Mouse (Mus musculus) limb, embryonic 11.5 days (tissue): Measurements from ENCODE around the gene Opn3. TPM values are rescaled to one million over a fixed set of nuclear protein-coding genes. Genes with fewer than 3 reads are reported as not detected.
A peak's percentile ranks its signal among the peaks of the same experiment; 100 is the strongest.

Experiments used
- ATAC-seq: fragments of 200-750 bp; cut with Nextera tagmentation; 2 replicates; pipeline ENCODE4 v1.8.0; 2017; ENCODE audit warnings: low read depth; ENCODE audit not compliant: insufficient number of reproducible peaks, low FRiP score, low TSS enrichment
- DNase-seq: peaks from one replicate; pipeline ENCODE4 v3.0.0-alpha.2; 2015; ENCODE audit warnings: low spot score
- H3K27ac ChIP-seq: fragments of 300-500 bp; sonication (generic); replicated peaks from 2 replicates; pipeline ENCODE4 v1.5.1; 2014; ENCODE audit warnings: low read depth, mild to moderate bottlenecking, low read length
- H3K27me3 ChIP-seq: fragments of 300-500 bp; sonication (generic); 2 replicates; pipeline ENCODE4 v1.6.1; 2014; ENCODE audit warnings: mild to moderate bottlenecking, low read length, mixed read lengths; ENCODE audit not compliant: control insufficient read depth, insufficient read depth
- H3K36me3 ChIP-seq: fragments of 300-500 bp; sonication (generic); 2 replicates; pipeline ENCODE4 v1.6.1; 2014; ENCODE audit warnings: mild to moderate bottlenecking, low read length, moderate library complexity, mixed read lengths; ENCODE audit not compliant: control insufficient read depth, insufficient read depth
- H3K4me1 ChIP-seq: fragments of 300-500 bp; sonication (generic); 2 replicates; pipeline ENCODE4 v1.6.1; 2014; ENCODE audit warnings: low read length, mixed read lengths; ENCODE audit not compliant: control insufficient read depth, insufficient read depth
- H3K4me2 ChIP-seq: fragments of 300-500 bp; sonication (generic); 2 replicates; pipeline ENCODE4 v1.6.1; 2014; ENCODE audit warnings: low read depth, mild to moderate bottlenecking, moderate library complexity; ENCODE audit not compliant: severe bottlenecking
- H3K4me3 ChIP-seq: fragments of 300-500 bp; sonication (generic); 2 replicates; pipeline ENCODE4 v1.5.1; 2014; ENCODE audit warnings: low read depth, low read length
- H3K9ac ChIP-seq: fragments of 300-500 bp; sonication (generic); 2 replicates; pipeline ENCODE4 v1.6.1; 2014; ENCODE audit warnings: mild to moderate bottlenecking, low read length
- H3K9me3 ChIP-seq: fragments of 300-500 bp; sonication (generic); 2 replicates; pipeline ENCODE4 v1.6.1; 2016; ENCODE audit warnings: low read length; ENCODE audit not compliant: control insufficient read depth
- WGBS: fragments of 180-500 bp; shearing (Covaris S2); extraction: QIAGEN DNeasy Blood & Tissue Kit; methylation state at CpG from one replicate; pipeline ENCODE4 v1.1.7; 2014; 5-methylcytosine and 5-hydroxymethylcytosine counted together
- polyA plus RNA-seq: library from polyadenylated mRNA; unstranded; fragments of >200 nt; fragmentation: Nextera tagmentation; extraction: Ambion mirVana; gene quantifications from 2 replicates; pipeline ENCODE4 v1.2.1, GENCODE M21; 2014

Opn3 gene
- polyA plus RNA-seq, 1 experiment from 2014 or later, result 10.5 TPM

DNA sequence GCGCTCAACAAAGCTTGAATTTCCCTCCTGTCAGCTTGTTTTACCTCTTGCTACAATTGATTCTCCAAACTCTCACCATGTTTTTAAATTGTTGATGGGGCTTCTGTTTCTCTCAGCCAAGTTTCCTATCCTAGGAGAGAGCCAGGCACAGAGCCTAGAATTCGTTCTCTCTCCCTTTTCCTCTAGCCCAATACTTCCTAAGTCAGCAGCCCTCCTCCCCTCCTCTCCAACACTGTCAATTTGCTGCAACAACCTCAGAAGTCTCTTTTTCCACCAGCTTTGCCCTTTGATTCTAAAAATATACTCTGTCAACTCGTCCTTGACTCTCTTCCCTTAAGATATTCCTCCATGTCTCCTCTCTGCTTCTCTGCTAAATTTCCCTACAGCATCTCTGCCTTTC, 6.8 kb upstream of the Opn3 start:
- Histone ChIP-seq H3K4me2 (no peak overlapping the region), H3K36me3 (no peaks in the 10 kb centered on the region), H3K27ac (no peak overlapping the region), H3K27me3 (no peaks in the 10 kb centered on the region), H3K4me3 (no peak overlapping the region), H3K9ac (no peak overlapping the region), H3K4me1 (no peaks in the 10 kb centered on the region), H3K9me3 (no peaks in the 10 kb centered on the region)
- no peak for DNase-seq
- 63% methylated on average over 3 of the region's 3 CpGs for WGBS
- ATAC-seq, result no peak

DNA sequence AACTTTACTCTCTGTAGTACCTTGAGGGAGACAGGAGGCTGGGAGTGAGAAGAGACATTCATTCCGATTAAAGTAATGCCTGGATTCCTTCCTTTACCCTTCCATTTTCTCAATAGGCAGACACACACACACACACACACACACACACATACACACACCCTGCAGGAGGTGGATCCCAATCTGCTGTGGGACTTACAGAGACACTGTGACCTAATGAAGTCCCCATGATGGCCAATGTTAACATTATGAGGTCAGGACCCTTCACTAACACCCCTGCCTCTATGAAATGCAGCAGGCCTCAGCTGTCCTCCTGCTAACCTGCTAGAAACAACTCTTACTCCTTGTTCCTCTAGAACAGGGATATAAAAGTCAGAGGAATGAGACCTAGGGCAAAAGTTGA, 5.7 kb upstream of the Opn3 start, which contains the start of gene Wdr64:
TSS of gene Wdr64 (plus strand) at position 301 of the 400 bp plus-strand sequence.
- WGBS, result 86% methylated on average over 1 of the region's 1 CpGs

DNA sequence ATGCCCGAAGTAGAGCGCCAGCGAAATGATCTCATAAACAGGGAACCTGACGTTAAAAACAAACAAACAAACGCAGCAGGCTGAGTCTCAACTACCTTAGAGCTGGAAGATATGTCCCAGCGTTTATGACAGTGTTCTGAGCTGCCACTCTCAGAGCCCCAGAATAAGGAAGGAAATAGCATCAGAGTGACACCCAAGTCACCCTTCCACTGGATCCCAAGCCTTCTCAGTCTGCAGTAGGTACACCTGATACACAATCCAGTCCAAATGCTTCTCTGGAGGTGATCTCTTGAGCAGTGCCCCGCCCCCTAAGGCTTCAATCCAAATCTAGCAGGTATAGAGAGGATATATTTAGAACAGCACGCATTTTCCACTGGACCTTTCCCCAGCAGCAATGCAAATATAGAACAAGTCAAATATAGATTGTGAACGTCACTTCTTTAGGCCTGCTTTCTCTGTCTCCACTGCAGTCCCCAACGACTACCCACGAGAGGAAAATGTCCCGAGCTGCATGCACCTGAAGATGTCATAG, 919 bp upstream of the Opn3 start:
- Histone ChIP-seq H3K36me3 (no peaks in the 10 kb centered on the region), H3K27ac (no peak overlapping the region), H3K9ac (no peak overlapping the region), H3K4me1 (no peaks in the 10 kb centered on the region), H3K27me3 (no peaks in the 10 kb centered on the region), H3K9me3 (no peaks in the 10 kb centered on the region), H3K4me3 (peak overlapping the region; percentile 12), H3K4me2 (peak overlapping the region; percentile 36)
- 47% methylated on average over 12 of the region's 12 CpGs for WGBS
- no peak for DNase-seq
- no peak for ATAC-seq

More for the DNA sequence above, 5.7 kb upstream of the Opn3 start, which contains the start of gene Wdr64:
- Histone ChIP-seq H3K4me1 (no peaks in the 10 kb centered on the region), H3K27ac (no peak within 1 kb of the TSS), H3K36me3 (no peaks in the 10 kb centered on the region), H3K9ac (no peak within 1 kb of the TSS), H3K9me3 (no peaks in the 10 kb centered on the region), H3K4me3 (no peak within 1 kb of the TSS), H3K4me2 (no peak within 1 kb of the TSS), H3K27me3 (no peaks in the 10 kb centered on the region)
- no peak for ATAC-seq
- no peak for DNase-seq

DNA sequence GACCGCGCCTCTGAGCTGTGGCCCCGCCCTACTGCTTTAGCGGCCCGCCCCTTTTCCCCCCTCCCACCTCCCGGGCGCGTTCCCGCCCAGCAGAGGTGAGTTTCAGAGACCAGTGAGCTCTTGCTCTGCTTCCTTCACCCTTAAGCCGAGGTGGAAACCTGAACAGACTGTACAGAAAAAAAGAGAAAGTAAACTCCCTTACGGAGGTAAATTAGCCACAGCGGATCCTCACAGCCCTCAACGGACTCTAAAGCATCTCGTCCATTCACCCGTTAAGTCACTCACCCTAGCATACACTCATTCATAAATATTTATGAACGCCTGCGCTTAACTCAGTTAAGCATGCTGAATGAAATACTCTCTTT, 403 bp upstream of the Opn3 start:
- Histone ChIP-seq H3K4me3 (peak overlapping the region; percentile 12), H3K36me3 (no peaks in the 10 kb centered on the region), H3K9ac (no peak overlapping the region; the same call in 1 of the 2 replicates), H3K27me3 (no peaks in the 10 kb centered on the region), H3K4me1 (no peaks in the 10 kb centered on the region), H3K9me3 (no peaks in the 10 kb centered on the region), H3K27ac (no peak overlapping the region), H3K4me2 (peak overlapping the region; percentile 36)
- no peak for ATAC-seq
- DNase-seq, result no peak
- WGBS, result under 1% methylated on average over 17 of the region's 17 CpGs

- ATAC-seq (no peak), DNase-seq (no peak)
- H3K36me3 ChIP-seq, result no peaks in the 10 kb centered on the region
- peak overlapping the region; percentile 87 for H3K9ac ChIP-seq
- 2% methylated on average over 22 of the region's 22 CpGs for WGBS
- H3K27ac ChIP-seq, result no peak overlapping the region
- no peaks in the 10 kb centered on the region for H3K27me3 ChIP-seq
- peak overlapping the region; percentile 75 for H3K4me2 ChIP-seq
- H3K9me3 ChIP-seq, result no peaks in the 10 kb centered on the region
- H3K4me3 ChIP-seq, result peak overlapping the region; percentile 66
- H3K4me1 ChIP-seq, result no peaks in the 10 kb centered on the region
Measured at GRCm38 (mm10) chr1:175691686-175692245, 810 bp downstream of the Opn3 start.

- DNase-seq (no peak), ATAC-seq (no peak)
- 85% methylated on average over 6 of the region's 6 CpGs for WGBS
- Histone ChIP-seq H3K4me2 (no peak overlapping the region), H3K27me3 (no peaks in the 10 kb centered on the region), H3K4me3 (no peak overlapping the region), H3K36me3 (no peaks in the 10 kb centered on the region), H3K4me1 (no peaks in the 10 kb centered on the region), H3K9ac (no peak overlapping the region), H3K9me3 (no peaks in the 10 kb centered on the region), H3K27ac (no peak overlapping the region)
Measured at GRCm38 (mm10) chr1:175680995-175681394, 11.6 kb downstream of the Opn3 start.

DNA sequence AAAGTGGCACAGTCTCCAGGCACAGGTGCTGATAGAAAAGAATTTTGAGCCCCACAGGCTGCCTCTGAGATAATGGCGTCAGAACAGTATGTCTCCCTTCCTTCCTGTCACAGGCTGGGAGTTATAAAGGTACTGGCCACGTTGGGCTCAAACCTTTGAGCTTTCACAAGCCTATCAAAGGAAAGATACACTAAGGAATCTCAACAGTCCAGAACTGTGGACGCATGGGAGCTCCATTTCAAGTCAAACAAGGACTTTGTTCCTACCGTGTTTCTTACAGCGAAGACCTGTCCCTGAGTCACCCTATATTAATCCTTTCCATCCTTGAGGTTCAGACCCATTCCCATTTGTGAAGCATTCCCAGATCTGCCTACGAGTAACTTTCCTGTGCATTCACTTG, 15.1 kb downstream of the Opn3 start:
- H3K9ac ChIP-seq, result no peak overlapping the region
- H3K27ac ChIP-seq, result no peak overlapping the region
- 84% methylated on average over 6 of the region's 6 CpGs for WGBS
- H3K36me3 ChIP-seq, result no peaks in the 10 kb centered on the region
- no peak overlapping the region for H3K4me2 ChIP-seq
- DNase-seq, result no peak
- no peaks in the 10 kb centered on the region for H3K27me3 ChIP-seq
- H3K4me1 ChIP-seq, result no peaks in the 10 kb centered on the region
- no peaks in the 10 kb centered on the region for H3K9me3 ChIP-seq
- no peak overlapping the region for H3K4me3 ChIP-seq
- no peak for ATAC-seq

GRCm38 (mm10) chr1:175675116-175675515, 17.5 kb downstream of the Opn3 start:
- Histone ChIP-seq H3K9me3 (no peaks in the 10 kb centered on the region), H3K4me2 (no peak overlapping the region), H3K4me3 (no peak overlapping the region), H3K9ac (no peak overlapping the region), H3K27me3 (no peaks in the 10 kb centered on the region), H3K36me3 (no peaks in the 10 kb centered on the region), H3K27ac (no peak overlapping the region), H3K4me1 (no peaks in the 10 kb centered on the region)
- no peak for ATAC-seq
- 89% methylated on average over 6 of the region's 6 CpGs for WGBS
- DNase-seq, result no peak
